In genomic region chr3:142764995-142765777, GRCm38 (mm10) we compare ENCODE assay signal across 8 mouse cellular contexts. TPM values are rescaled to one million over a fixed set of nuclear protein-coding genes. Genes with fewer than 3 reads are reported as not detected.
DNase-seq lines count a peak whose midpoint lies in the region; ATAC-seq lines count a peak whose summit lies in the region.

Gtf2b (plus strand) TSS chr3:142765045.

- peak; percentile 100 for ATAC-seq in hindbrain, embryonic 16.5 days

- peak within 1 kb of the TSS; percentile 72 for H3K4me2 ChIP-seq in hindbrain, embryonic 16.5 days (ENCODE audit: low read length)

- no peaks in the 10 kb centered on the region for H3K27me3 ChIP-seq in hindbrain, embryonic 16.5 days (replicated peaks; ENCODE audit: control insufficient read depth, insufficient read depth, low read length)

- peaks cover 16% of the 10 kb centered on the region for H3K4me1 ChIP-seq in hindbrain, embryonic 16.5 days (ENCODE audit: control insufficient read depth, insufficient read depth, low read depth, low read length)

- under 1% methylated on average over 64 of the region's 64 CpGs for WGBS in hindbrain, embryonic 16.5 days
- under 1% methylated on average over 57 of the region's 64 CpGs for WGBS in macrophage (ENCODE audit: missing documents)

- peak; percentile 94 for DNase-seq in T-cell, adult 2 months (ENCODE audit: low spot score)
- peak; percentile 91 to 93 for DNase-seq in cerebellum, postnatal 36 days
- DNase-seq in gastrocnemius, adult 18-20 months (ENCODE audit: low spot score): peak; percentile 92
- DNase-seq in left cerebral cortex, adult 18-20 months (ENCODE audit: low spot score in 2 of 2): peak; percentile 89 to 93
- DNase-seq in right cerebral cortex, adult 18-20 months: peak; percentile 92
- DNase-seq in urinary bladder, postnatal 10 days (ENCODE audit: low spot score): peak; percentile 83

- no peaks in the 10 kb centered on the region for H3K9me3 ChIP-seq in hindbrain, embryonic 16.5 days (ENCODE audit: control insufficient read depth, low read length)

- peak within 1 kb of the TSS; percentile 91 for H3K4me3 ChIP-seq in hindbrain, embryonic 16.5 days (ENCODE audit: low read length)
- peak within 1 kb of the TSS; percentile 98 for H3K4me3 ChIP-seq in macrophage (ENCODE audit: inconsistent target)

- H3K9ac ChIP-seq in hindbrain, embryonic 16.5 days (ENCODE audit: low read depth, low read length): peak within 1 kb of the TSS; percentile 96

- peaks cover 50% of the 10 kb centered on the region for H3K79me2 ChIP-seq in macrophage (ENCODE audit: inconsistent target)

- no peaks in the 10 kb centered on the region for H3K36me3 ChIP-seq in hindbrain, embryonic 16.5 days (ENCODE audit: control insufficient read depth, insufficient read depth, low read length)
- H3K36me3 ChIP-seq in macrophage (ENCODE audit: inconsistent target): no peaks in the 10 kb centered on the region

- peak within 1 kb of the TSS; percentile 88 for H3K27ac ChIP-seq in hindbrain, embryonic 16.5 days (ENCODE audit: low read depth, low read length)
- H3K27ac ChIP-seq in macrophage: peak within 1 kb of the TSS; percentile 72

RNA-seq across cellular contexts. Expression of gene Gtf2b, which starts in this region (rescaled TPM):
- 10 to 100 TPM; 15.5 to 16.4 TPM for total RNA-seq in gastrocnemius, adult 18-20 months (2021)
- polyA plus RNA-seq in hindbrain, embryonic 16.5 days (2015; fragmentation: Nextera tagmentation; extraction: Ambion mirVana): 67.0 and 68.1 TPM in 2 replicates
- 10 to 100 TPM; 41.2 to 42.4 TPM for total RNA-seq in left cerebral cortex, adult 18-20 months (2021)
- 100 to 1,000 TPM in 8 of 26 experiments, 10 to 100 TPM in 18; 24.8 to 204 (median 64.1) TPM for total RNA-seq in macrophage (2018; cell fraction: chromatin; rRNA removed)
- total RNA-seq in macrophage (2018; cell fraction: cytosol; rRNA removed): 100 to 1,000 TPM in 7 of 26 experiments, 10 to 100 TPM in 19; 35.2 to 165 (median 64.0) TPM
- 100 to 1,000 TPM in 10 of 26 experiments, 10 to 100 TPM in 16; 29.4 to 197 (median 73.8) TPM for total RNA-seq in macrophage (2018; cell fraction: nucleus; rRNA removed)
- 50.6 to 61.4 TPM (median 51.3 TPM) in 3 replicates for polyA plus RNA-seq in macrophage (2018)

Comparison
In these comparisons a context has a peak if more than half of its experiments do, and no peak if none do; other contexts are left out.
1. Peak in every context shown above with its lines: DNase-seq, ATAC-seq, H3K4me3 ChIP-seq and H3K27ac ChIP-seq.